Mouse (Mus musculus) layer of hippocampus, adult 18-20 months (tissue): Measurements from ENCODE around the gene Rdh8. TPM values are rescaled to one million over a fixed set of nuclear protein-coding genes. Genes with fewer than 3 reads are reported as not detected.

Experiments
- total RNA-seq, 2 experiments: library from RNA; stranded (reverse); gene quantifications; 2 replicates each; pipeline ENCODE4 v1.2.3; 2021

Rdh8 gene
- total RNA-seq, 2 experiments from 2014 or later: not detected

Other genes starting within 250 kb of the Rdh8 start
- gene Zfp846, start 237.2 kb upstream of the Rdh8 start, total RNA-seq: 10 to 100 TPM; 17.1 to 18.0 TPM
- gene Ubl5, start 175.6 kb upstream of the Rdh8 start, total RNA-seq: 100 to 1,000 TPM; 287 to 295 TPM
- gene Fbxl12, start 173.7 kb upstream of the Rdh8 start, total RNA-seq: 10 to 100 TPM; 22.5 to 22.7 TPM
- gene Pin1, start 166.4 kb upstream of the Rdh8 start, total RNA-seq: 10 to 100 TPM; 33.9 to 34.8 TPM
- gene Olfm2, start 72.2 kb upstream of the Rdh8 start, total RNA-seq: 10 to 100 TPM; 32.0 to 38.5 TPM
- gene Col5a3, start 3.4 kb upstream of the Rdh8 start, total RNA-seq: 1 to 10 TPM; 1.7 to 2.0 TPM
- gene A230050P20Rik, start 50.1 kb downstream of the Rdh8 start, total RNA-seq: 10 to 100 TPM; 66.8 to 70.4 TPM
- 10 to 100 TPM in 1 of 2 experiments, 1 to 10 TPM in 1; 9.9 to 10.6 TPM for gene Angptl6, start 61.2 kb downstream of the Rdh8 start, total RNA-seq
- gene Ppan, start 69.7 kb downstream of the Rdh8 start, total RNA-seq: 10 to 100 TPM; 24.1 to 25.3 TPM
- gene Eif3g, start 80.1 kb downstream of the Rdh8 start, total RNA-seq: 100 to 1,000 TPM; 124 to 132 TPM
- 10 to 100 TPM; 32.1 to 34.7 TPM for gene Dnmt1, start 141.4 kb downstream of the Rdh8 start, total RNA-seq
- 1 to 10 TPM; 1.6 to 2.1 TPM for gene S1pr2, start 158.3 kb downstream of the Rdh8 start, total RNA-seq
- 10 to 100 TPM; 61.0 to 61.9 TPM for gene Mrpl4, start 184.2 kb downstream of the Rdh8 start, total RNA-seq
- gene Icam1, start 197.5 kb downstream of the Rdh8 start, total RNA-seq: 1 to 10 TPM; 2.0 to 2.6 TPM
- gene Icam4, start 210.9 kb downstream of the Rdh8 start, total RNA-seq: 1 to 10 TPM in 1 of 2 experiments, under 1 TPM in 1; 0.97 to 1.2 TPM
- 100 to 1,000 TPM; 379 to 387 TPM for gene Icam5, start 213.6 kb downstream of the Rdh8 start, total RNA-seq
- not detected for gene Zglp1, start 248.6 kb downstream of the Rdh8 start, total RNA-seq